Mouse (Mus musculus) Muller cell, postnatal 12 days (primary cell): ENCODE results near the gene Aurka.

Experiments
- DNase-seq: peaks from one replicate; pipeline ENCODE4 v3.0.0-alpha.2; 2015; ENCODE audit errors: inconsistent ontology term

Aurka gene

DNA sequence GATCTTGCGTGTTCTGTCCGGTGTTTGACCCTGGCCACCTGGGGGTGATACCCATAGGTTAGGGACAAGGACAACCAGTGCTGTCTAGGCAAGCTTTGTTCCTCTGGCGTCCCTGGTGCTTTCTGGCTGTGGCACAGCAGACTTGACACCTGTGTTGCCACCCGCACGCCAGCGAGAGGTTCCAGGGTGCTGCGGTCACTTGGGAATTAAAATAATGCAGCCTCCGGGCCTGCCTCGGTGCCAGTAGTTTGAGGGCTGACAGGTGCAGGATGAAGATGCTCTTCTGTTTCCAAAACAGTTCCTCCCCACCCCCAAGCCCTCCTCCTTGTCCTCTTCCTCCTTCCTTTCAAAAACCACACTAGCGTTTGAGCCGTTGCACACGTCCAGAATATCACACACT lies 11.6 kb upstream of the Aurka start:
- no peak for DNase-seq

DNA sequence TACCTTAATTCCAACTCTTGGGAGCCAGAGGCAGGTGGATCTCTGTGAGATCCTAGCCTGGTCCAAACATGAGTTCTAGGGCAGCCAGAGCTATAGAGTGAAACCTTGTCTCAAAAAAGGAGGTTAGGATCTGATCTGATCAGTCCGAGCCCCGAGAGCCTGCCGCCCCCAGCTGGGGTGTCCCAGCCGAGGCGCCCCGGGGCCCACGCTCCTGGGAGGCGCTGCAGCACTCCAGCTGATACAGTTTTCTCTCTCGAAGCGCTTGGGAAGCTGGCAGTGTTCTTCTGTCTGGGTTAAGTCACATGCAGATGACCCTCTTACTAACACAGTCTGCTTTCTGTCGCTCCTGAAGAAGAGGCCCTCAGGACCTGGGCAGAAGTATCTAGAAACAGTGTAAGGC lies 11.0 kb upstream of the Aurka start:
- no peak for DNase-seq

GRCm38 (mm10) chr2:172380513-172380912 lies 10.2 kb upstream of the Aurka start:
- no peak for DNase-seq

- DNase-seq, result peak; percentile 53
These were observed 8.0 kb upstream of the Aurka start for GRCm38 (mm10) chr2:172378332-172378731.

DNA sequence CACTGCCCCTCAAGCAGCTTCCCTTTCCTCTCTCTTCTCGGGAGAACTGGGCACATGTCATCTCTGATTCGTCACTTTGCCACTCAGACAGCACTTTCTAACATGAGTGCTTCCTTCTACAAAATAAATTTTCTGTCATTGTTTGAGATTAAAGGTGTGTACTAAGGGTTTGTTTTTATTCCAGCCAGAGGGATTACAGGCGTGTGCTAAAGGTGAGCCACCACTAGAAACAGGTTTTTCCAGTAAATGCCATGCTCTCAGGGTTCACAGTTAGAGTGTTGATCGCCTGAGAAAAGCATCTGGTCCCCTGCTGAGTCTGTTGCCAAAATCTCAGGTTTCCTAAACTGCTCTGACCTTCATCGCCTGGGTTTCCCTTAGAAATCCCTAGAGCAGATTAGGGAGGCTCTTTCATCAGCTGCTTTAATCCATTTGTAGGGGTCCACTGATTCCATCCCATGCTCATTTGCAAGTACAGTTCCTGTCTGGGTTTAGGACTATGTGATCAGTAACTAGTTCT lies 6.7 kb upstream of the Aurka start:
- no peak for DNase-seq

DNA sequence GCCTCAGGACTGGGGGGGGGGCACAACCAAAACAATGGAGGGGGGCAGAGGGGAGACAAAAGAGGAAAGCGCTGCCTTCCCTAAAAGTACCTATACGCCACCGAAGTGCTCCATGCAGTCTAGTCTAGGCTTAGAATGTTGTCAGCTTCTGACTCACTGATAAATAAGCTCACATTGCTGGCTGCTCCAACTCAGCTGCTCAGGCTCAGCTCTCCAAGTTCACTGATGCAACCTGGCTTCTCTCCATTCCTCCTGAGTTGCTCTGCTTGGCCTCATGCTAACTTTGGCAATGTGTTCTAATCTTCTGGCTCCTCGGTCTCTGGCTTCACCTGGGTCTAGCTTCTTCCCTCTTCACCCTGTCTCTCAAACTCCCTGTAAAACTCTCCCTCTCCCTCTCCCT lies 6.2 kb upstream of the Aurka start:
- DNase-seq, result no peak

DNA sequence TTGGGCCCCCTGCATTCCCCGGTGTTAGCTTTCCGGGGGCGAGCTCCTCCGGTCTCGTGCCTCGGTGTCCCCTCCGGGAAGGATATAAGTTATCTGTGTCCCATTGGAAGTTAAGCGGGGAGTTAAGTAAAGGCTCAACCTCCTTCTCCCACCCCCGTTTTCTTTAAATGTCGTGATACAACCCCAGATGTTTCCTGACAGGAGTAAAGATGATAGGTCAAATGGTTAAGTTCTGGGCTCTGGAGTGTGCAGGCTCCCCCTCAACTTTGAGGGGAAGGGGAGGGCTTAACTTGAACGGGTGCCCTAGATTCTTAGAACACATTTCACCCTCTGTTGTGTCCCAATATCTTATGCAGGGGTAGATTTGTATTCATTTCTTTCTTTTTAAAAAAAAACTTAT lies 923 bp upstream of the Aurka start:
- DNase-seq, result no peak

- DNase-seq, result no peak
These were observed 7.2 kb downstream of the Aurka start for GRCm38 (mm10) chr2:172363176-172363575.

GRCm38 (mm10) chr2:172355833-172356232 lies 14.5 kb downstream of the Aurka start:
- no peak for DNase-seq

- no peak for DNase-seq
These were observed 15.6 kb downstream of the Aurka start for GRCm38 (mm10) chr2:172354761-172355160.

GRCm38 (mm10) chr2:172353218-172353617 lies 17.1 kb downstream of the Aurka start:
- no peak for DNase-seq

DNA sequence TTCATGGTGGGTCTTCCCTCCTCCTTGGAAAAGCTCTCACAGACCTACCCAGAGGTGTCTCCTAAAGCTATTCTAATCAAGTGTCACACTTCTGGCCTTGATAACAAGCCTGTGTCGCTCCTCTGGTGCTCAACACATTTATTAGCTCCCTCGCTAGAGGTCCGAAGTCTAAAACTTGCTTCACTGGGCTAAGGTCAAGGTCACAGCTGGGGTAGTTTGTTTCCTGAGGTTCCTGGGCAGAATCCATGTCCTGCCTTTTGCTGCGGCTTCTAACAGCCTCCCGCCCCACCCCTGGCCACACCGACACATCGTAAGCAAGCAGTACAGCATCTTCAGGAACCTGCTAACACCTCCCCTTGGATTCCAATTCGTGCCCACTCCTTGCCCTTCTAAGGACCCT lies 19.6 kb downstream of the Aurka start:
- no peak for DNase-seq

DNA sequence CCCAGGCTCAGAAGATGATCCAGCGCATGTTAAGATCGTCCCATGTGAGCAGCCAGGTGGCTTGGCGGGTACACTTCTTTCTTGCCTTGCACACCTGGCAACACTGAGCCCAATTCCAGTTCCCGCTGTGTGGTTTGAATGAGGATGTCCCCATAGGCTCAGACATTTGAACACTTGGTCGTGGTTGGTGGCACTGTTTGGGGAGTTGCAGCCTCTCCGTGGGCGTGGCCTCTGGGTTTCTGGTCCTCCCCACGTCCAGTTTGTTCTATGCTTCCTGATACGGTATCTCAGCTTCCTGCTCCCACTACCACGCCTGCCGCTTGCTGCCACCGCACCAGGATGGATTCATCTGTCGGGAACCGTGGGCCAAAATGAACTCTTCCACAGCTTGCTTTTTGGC lies 20.6 kb downstream of the Aurka start:
- DNase-seq, result no peak

GRCm38 (mm10) chr2:172348297-172348950 lies 21.9 kb downstream of the Aurka start:
- peak; percentile 68 for DNase-seq

GRCm38 (mm10) chr2:172346933-172347611 lies 23.3 kb downstream of the Aurka start:
- no peak for DNase-seq

GRCm38 (mm10) chr2:172346034-172346929 lies 24.1 kb downstream of the Aurka start:
- DNase-seq, result peak; percentile 64

DNA sequence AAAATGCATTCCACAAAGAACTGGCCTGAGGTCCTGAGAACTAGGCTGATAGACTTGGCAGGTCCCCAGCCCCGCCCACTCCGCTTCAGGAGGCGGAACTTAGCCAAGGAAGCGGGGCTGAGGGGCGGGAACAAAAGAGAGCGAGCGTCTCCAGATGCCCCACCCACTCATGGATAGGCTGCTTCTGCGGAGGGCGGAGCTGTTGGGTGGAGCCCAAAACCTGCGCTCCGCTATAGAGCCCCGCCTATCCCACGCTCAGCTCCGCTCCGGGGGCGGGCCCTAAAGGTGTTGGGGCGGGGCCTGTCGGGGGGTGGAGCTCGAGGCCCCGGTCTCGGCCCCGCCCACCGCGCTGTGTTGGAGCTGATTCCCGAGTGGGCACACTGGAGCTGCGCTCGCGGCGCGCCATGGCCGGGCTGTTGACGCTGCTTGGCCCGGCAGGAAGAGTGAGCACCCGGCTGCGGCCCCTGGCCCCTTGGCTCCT lies 25.0 kb downstream of the Aurka start, which contains the start of gene Fam210b:
Gene Fam210b (plus strand): TSS at position 308 of the 481 bp plus-strand sequence.
- DNase-seq, result peak; percentile 100

- no peak for DNase-seq
These were observed 25.7 kb downstream of the Aurka start for GRCm38 (mm10) chr2:172344669-172345068.

GRCm38 (mm10) chr2:172343751-172344150 lies 26.6 kb downstream of the Aurka start:
- no peak for DNase-seq

- DNase-seq, result no peak
These were observed 28.7 kb downstream of the Aurka start for GRCm38 (mm10) chr2:172341606-172342005.

GRCm38 (mm10) chr2:172340936-172341335 lies 29.4 kb downstream of the Aurka start:
- no peak for DNase-seq
